Mouse (Mus musculus) thymus, adult 2 months (tissue): ENCODE measurements at regions not wholly inside any gene's neighbourhood (a gene's known extent, or its start where the extent isn't known, plus 50 kb on each side); places are given as distances from the start of the nearest gene placed in this dataset.

ENCODE experiments used
- DNase-seq: peaks from one replicate; pipeline ENCODE4 v3.0.0; 2021
- H3K27ac ChIP-seq: fragments of 200-500 bp; 2 replicates; pipeline ENCODE4 v1.5.1; 2012; ENCODE audit warnings: low read length, control low read depth; ENCODE audit not compliant: control insufficient read depth, insufficient read depth
- H3K27me3 ChIP-seq: fragments of 200-500 bp; 2 replicates; pipeline ENCODE4 v1.6.1; 2012; ENCODE audit warnings: mild to moderate bottlenecking, low read length, moderate library complexity, mixed read lengths; ENCODE audit not compliant: control insufficient read depth, insufficient read depth
- H3K36me3 ChIP-seq: fragments of 200-500 bp; 2 replicates; pipeline ENCODE4 v1.6.1; 2012; ENCODE audit warnings: mild to moderate bottlenecking, low read length, moderate library complexity; ENCODE audit not compliant: control insufficient read depth, insufficient read depth
- H3K4me1 ChIP-seq: fragments of 200-500 bp; replicated peaks from 2 replicates; pipeline ENCODE4 v1.6.1; 2012; ENCODE audit warnings: low read length; ENCODE audit not compliant: control insufficient read depth, insufficient read depth
- H3K4me3 ChIP-seq: fragments of 200-500 bp; 2 replicates; pipeline ENCODE4 v1.5.1; 2012; ENCODE audit warnings: mild to moderate bottlenecking, low read length, control low read depth, moderate library complexity; ENCODE audit not compliant: control insufficient read depth, insufficient read depth
- CTCF ChIP-seq: fragments of 200-500 bp; IDR thresholded peaks from 2 replicates; pipeline ENCODE4 v1.5.1; 2012; ENCODE audit warnings: mild to moderate bottlenecking, control low read depth, low read length, moderate library complexity, borderline replicate concordance; ENCODE audit not compliant: control insufficient read depth, poor library complexity, insufficient read depth; ENCODE audit errors: extremely low read depth
- POLR2A ChIP-seq: fragments of 200-500 bp; IDR thresholded peaks from 2 replicates; pipeline ENCODE4 v1.6.1; 2012; ENCODE audit warnings: mild to moderate bottlenecking, low read length, control low read depth, moderate library complexity; ENCODE audit not compliant: control insufficient read depth, poor library complexity, insufficient read depth; ENCODE audit errors: extremely low read depth
- WGBS: fragments of 180-500 bp; shearing (Covaris S2); methylation state at CpG from one replicate; pipeline ENCODE4 v1.1.7; 2018; 5-methylcytosine and 5-hydroxymethylcytosine counted together

GRCm38 (mm10) chr2:48378160-48378559 is 435.7 kb upstream of the Acvr2a start:
- no peaks in the 10 kb centered on the region for H3K27me3 ChIP-seq
- no peak for DNase-seq
- TF ChIP-seq POLR2A (no peak), CTCF (no peak)
- 85% methylated on average over 1 of the region's 1 CpGs for WGBS
- H3K36me3 ChIP-seq: no peaks in the 10 kb centered on the region
- H3K27ac ChIP-seq: no peak overlapping the region
- no peak overlapping the region for H3K4me3 ChIP-seq
- H3K4me1 ChIP-seq: peaks cover 6% of the 10 kb centered on the region

DNA sequence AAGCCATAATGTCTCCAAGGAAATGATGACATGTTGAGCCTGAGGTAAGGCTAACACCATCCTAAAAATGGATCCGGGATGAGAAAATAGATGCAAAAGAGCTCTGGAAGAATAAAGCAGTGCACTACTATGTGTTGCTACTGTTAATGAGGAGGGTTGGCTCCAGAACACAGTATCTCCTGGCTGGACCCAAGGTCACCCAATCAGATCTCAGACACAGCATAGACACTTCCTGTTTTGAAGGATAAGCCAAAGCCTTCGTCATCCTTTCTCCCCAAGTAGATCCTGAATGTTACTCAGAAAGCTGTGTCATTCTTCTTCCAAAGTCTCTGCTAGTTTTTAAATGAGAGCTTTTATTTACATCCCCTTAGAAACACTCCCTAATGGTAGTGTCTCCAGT is 435.2 kb upstream of the Acvr2a start:
- WGBS: 76% methylated on average over 2 of the region's 2 CpGs

DNA sequence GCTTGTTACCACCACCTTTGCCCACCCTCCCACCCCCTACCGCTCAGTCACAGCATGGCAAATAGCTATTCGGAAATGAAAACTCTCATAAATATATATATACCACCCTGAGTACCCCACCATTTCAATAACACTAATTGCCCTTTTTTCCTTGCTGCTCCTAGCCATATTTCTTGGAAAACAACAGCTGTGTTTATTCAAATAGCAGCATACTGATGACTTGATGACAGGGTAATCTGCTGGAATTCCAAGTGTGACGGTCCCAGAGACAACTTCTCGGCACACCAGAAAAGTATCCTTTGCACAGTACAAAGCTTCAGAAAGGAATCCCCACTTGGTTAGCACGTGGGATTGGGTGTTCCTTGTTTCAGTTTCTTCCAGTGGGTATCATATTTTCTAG is 433.8 kb upstream of the Acvr2a start:
- H3K4me3 ChIP-seq: no peak overlapping the region
- H3K27me3 ChIP-seq: no peaks in the 10 kb centered on the region
- DNase-seq: no peak
- no peaks in the 10 kb centered on the region for H3K36me3 ChIP-seq
- peaks cover 4% of the 10 kb centered on the region; the same call in 1 of the 2 replicates for H3K4me1 ChIP-seq
- TF ChIP-seq POLR2A (no peak), CTCF (no peak)
- WGBS: 94% methylated on average over 5 of the region's 5 CpGs
- H3K27ac ChIP-seq: no peak overlapping the region

More for the DNA sequence above, 435.2 kb upstream of the Acvr2a start:
- Histone ChIP-seq H3K4me1 (peaks cover 6% of the 10 kb centered on the region), H3K4me3 (no peak overlapping the region), H3K27me3 (no peaks in the 10 kb centered on the region), H3K36me3 (no peaks in the 10 kb centered on the region), H3K27ac (no peak overlapping the region)
- TF ChIP-seq POLR2A (no peak), CTCF (no peak)
- DNase-seq: no peak

- WGBS: 65% methylated on average over 2 of the region's 2 CpGs
- no peak for DNase-seq
- Histone ChIP-seq H3K4me3 (no peak overlapping the region), H3K36me3 (no peaks in the 10 kb centered on the region), H3K27me3 (no peaks in the 10 kb centered on the region), H3K4me1 (peaks cover 4% of the 10 kb centered on the region; the same call in 1 of the 2 replicates), H3K27ac (no peak overlapping the region)
- TF ChIP-seq CTCF: no peak
- no peak for TF ChIP-seq POLR2A
These were observed 433.1 kb upstream of the Acvr2a start for GRCm38 (mm10) chr2:48380786-48381185.

DNA sequence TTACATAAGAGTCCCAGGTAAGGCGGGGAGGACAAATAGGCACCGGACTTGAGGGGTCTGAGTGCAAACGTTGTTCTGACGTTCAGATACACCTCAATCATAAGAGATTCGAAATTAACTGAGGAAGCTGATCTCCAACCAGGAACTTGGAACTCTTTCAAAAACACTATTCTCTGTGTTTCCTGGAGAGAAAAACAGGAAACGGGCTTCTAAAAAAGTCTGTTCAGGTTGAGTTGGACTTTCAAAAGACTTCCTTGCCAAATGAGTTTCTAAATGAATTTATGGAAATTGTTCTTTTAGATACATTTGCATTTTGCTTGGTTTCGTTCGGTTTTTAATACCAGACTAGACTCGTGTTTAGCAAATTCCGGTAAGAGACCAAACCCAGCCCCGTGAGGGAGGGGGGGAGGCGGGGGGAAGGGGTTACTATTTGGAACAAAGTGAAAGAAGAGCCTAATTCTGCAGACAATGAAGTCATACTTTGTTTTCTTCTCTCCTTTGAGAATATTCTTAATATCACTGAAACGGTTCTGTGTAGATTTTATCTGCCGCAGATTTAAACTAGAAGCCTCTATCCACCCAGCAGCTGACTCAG is 432.3 kb upstream of the Acvr2a start:
- Histone ChIP-seq H3K27ac (no peak overlapping the region), H3K4me3 (no peak overlapping the region), H3K27me3 (no peaks in the 10 kb centered on the region), H3K36me3 (no peaks in the 10 kb centered on the region), H3K4me1 (peaks cover 4% of the 10 kb centered on the region; the same call in 1 of the 2 replicates)
- no peak for DNase-seq
- no peak for TF ChIP-seq POLR2A
- TF ChIP-seq CTCF: no peak
- 16% methylated on average over 14 of the region's 14 CpGs for WGBS

DNA sequence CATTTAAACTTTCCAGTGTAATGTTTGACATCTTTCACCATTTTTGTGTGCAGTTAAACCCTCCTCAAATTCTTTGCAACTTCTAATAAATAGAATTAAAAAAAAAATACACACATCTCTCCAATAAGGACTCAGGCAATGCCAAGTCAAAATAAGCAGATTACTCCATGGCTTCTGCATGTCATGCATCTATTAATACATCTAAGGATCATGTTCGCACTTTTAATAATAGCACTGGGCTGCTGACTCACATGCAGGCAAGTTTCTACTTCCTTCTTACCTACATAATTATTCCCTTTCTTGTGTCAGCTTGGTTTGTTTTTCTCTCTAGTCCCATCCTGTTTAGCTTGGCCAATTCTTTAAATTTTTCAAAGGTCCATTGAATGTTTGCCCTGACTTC is 415.4 kb upstream of the Acvr2a start:
- no peak for TF ChIP-seq CTCF
- no peak for TF ChIP-seq POLR2A
- Histone ChIP-seq H3K36me3 (no peaks in the 10 kb centered on the region), H3K27me3 (no peaks in the 10 kb centered on the region), H3K4me1 (no peaks in the 10 kb centered on the region), H3K4me3 (no peak overlapping the region), H3K27ac (no peak overlapping the region)
- WGBS: 91% methylated on average over 1 of the region's 1 CpGs
- DNase-seq: no peak

GRCm38 (mm10) chr2:48399191-48399590 is 414.7 kb upstream of the Acvr2a start:
- H3K4me1 ChIP-seq: no peaks in the 10 kb centered on the region
- WGBS: 89% methylated on average over 1 of the region's 1 CpGs
- no peak for TF ChIP-seq POLR2A
- TF ChIP-seq CTCF: no peak

More at GRCm38 (mm10) chr2:48399191-48399590, 414.7 kb upstream of the Acvr2a start:
- Histone ChIP-seq H3K36me3 (no peaks in the 10 kb centered on the region), H3K4me3 (no peak overlapping the region), H3K27ac (no peak overlapping the region), H3K27me3 (no peaks in the 10 kb centered on the region)
- no peak for DNase-seq
